Mouse (Mus musculus) midbrain, embryonic 15.5 days (tissue): ENCODE results near the gene Ankzf1. TPM values are rescaled to one million over a fixed set of nuclear protein-coding genes. Genes with fewer than 3 reads are reported as not detected.

Experiments used
- ATAC-seq: fragments of 200-750 bp; cut with Nextera tagmentation; replicated peaks from 2 replicates; pipeline ENCODE4 v1.8.0; 2017; ENCODE audit warnings: moderate TSS enrichment
- H3K27ac ChIP-seq: fragments of 300-500 bp; sonication (generic); 2 replicates; pipeline ENCODE4 v1.5.1; 2015; ENCODE audit warnings: mild to moderate bottlenecking, inconsistent platforms
- H3K27me3 ChIP-seq: fragments of 300-500 bp; sonication (generic); replicated peaks from 2 replicates; pipeline ENCODE4 v1.6.1; 2015; ENCODE audit warnings: inconsistent platforms
- H3K36me3 ChIP-seq: fragments of 300-500 bp; sonication (generic); replicated peaks from 2 replicates; pipeline ENCODE4 v1.6.1; 2015; ENCODE audit warnings: inconsistent platforms
- H3K4me1 ChIP-seq: fragments of 300-500 bp; sonication (generic); 2 replicates; pipeline ENCODE4 v1.6.1; 2015; ENCODE audit warnings: inconsistent platforms
- H3K4me2 ChIP-seq: fragments of 300-500 bp; sonication (generic); 2 replicates; pipeline ENCODE4 v1.6.1; 2015; ENCODE audit warnings: inconsistent platforms, mild to moderate bottlenecking, moderate library complexity
- H3K4me3 ChIP-seq: fragments of 300-500 bp; sonication (generic); 2 replicates; pipeline ENCODE4 v1.5.1; 2015; ENCODE audit warnings: mild to moderate bottlenecking, inconsistent platforms
- H3K9ac ChIP-seq: fragments of 300-500 bp; sonication (generic); 2 replicates; pipeline ENCODE4 v1.6.1; 2015; ENCODE audit warnings: mild to moderate bottlenecking, inconsistent platforms
- H3K9me3 ChIP-seq: fragments of 300-500 bp; sonication (generic); 2 replicates; pipeline ENCODE4 v1.6.1; 2016; ENCODE audit warnings: inconsistent platforms
- WGBS: fragments of 180-500 bp; shearing (Covaris S2); methylation state at CpG from one replicate; pipeline ENCODE4 v1.1.7; 2015; ENCODE audit warnings: mixed read lengths; 5-methylcytosine and 5-hydroxymethylcytosine counted together
- polyA plus RNA-seq: library from polyadenylated mRNA; unstranded; fragments of >200 nt; fragmentation: Nextera tagmentation; extraction: Ambion mirVana; gene quantifications from 2 replicates; pipeline ENCODE4 v1.2.1, GENCODE M21; 2015

Gene Ankzf1
- 27.6 and 27.7 TPM in 2 replicates for polyA plus RNA-seq

GRCm38 (mm10) chr1:75191622-75192402 is at the start of gene Ankzf1, which contains the start of gene Atg9a:
Gene Ankzf1 (plus strand): TSS chr1:75192151.
Gene Atg9a (minus strand): TSS chr1:75192196.
- peak; percentile 99 for ATAC-seq
- WGBS, result under 1% methylated on average over 56 of the region's 56 CpGs
- H3K4me3 ChIP-seq, result peak within 1 kb of the TSS; percentile 69
- peaks cover 9% of the 10 kb centered on the region for H3K36me3 ChIP-seq
- no peaks in the 10 kb centered on the region for H3K9me3 ChIP-seq
- H3K27ac ChIP-seq, result peak within 1 kb of the TSS; percentile 95
- peaks cover 27% of the 10 kb centered on the region for H3K4me1 ChIP-seq
- H3K27me3 ChIP-seq, result no peaks in the 10 kb centered on the region
- peak within 1 kb of the TSS; percentile 82 for H3K4me2 ChIP-seq
- H3K9ac ChIP-seq, result peak within 1 kb of the TSS; percentile 86

DNA sequence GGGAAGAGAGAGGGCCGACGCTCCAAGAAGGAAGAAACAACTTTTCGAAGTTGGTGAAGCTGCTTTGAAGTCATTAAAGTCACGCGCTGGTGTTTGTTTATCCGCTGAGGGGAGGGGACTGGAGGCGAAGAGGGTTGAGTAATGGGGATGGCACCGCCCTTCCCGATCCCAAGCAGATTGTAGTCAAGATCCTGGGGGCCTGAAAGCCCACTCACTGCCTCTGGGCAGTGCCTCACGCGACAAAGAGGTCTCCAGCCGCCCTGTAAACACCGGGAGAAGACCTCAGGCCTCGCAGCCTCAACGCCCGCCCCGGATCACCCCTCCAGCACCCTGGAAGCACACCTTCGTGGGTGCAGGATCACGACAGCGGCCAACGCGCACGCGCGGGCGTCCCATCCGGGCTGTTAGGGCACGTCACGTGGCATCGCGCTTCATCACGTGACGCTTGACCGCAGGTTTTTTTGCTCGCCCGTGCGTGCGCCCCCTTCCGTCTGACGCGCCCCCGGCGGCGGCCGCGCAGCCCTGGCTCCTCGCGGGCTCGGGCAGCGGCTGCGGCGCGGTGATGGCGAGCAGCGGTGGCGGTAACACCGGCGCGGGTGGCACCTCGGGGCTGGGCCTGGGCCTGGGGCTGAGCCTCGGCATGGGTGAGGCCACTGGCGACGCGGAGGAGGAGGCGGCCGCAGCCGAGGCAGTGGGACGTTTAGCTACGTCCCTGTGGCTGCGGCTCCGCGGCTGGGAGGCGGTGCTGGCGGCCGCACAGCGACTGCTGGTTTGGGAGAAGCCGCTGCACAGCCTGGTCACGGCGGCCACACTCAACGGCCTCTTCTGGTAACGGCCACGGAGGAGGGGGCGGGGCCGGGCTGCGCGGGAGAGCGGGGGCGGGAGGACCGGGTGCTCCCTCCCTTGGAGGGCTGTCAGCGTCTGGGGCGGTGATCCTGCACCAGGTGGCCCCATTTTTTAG is 49.4 kb upstream of the Ankzf1 start, which contains the start of the genes Cnppd1 and Retreg2:
Gene Cnppd1, minus strand, starts transcription at position 411 of the 961 bp plus-strand sequence.
Gene Retreg2, plus strand, starts transcription at position 478 of the 961 bp plus-strand sequence.
- peaks cover 41% of the 10 kb centered on the region for H3K36me3 ChIP-seq

GRCm38 (mm10) chr1:75145589-75145988 is 46.4 kb upstream of the Ankzf1 start:
- Histone ChIP-seq H3K36me3 (peaks cover 34% of the 10 kb centered on the region), H3K9me3 (no peaks in the 10 kb centered on the region), H3K4me3 (no peak overlapping the region), H3K4me1 (peaks cover 28% of the 10 kb centered on the region), H3K4me2 (no peak overlapping the region), H3K27me3 (no peaks in the 10 kb centered on the region), H3K9ac (no peak overlapping the region), H3K27ac (no peak overlapping the region)
- WGBS, result 89% methylated on average over 3 of the region's 3 CpGs
- no peak for ATAC-seq

More for the DNA sequence above, 49.4 kb upstream of the Ankzf1 start, which contains the start of the genes Cnppd1 and Retreg2:
- H3K9me3 ChIP-seq, result no peaks in the 10 kb centered on the region
- peak; percentile 90 for ATAC-seq
- H3K4me2 ChIP-seq, result peak within 1 kb of the TSS; percentile 92
- H3K27me3 ChIP-seq, result no peaks in the 10 kb centered on the region
- H3K4me3 ChIP-seq, result peak within 1 kb of the TSS; percentile 75
- H3K4me1 ChIP-seq, result peaks cover 43% of the 10 kb centered on the region
- H3K9ac ChIP-seq, result peak within 1 kb of the TSS; percentile 88
- H3K27ac ChIP-seq, result peak within 1 kb of the TSS; percentile 98
- under 1% methylated on average over 91 of the region's 91 CpGs for WGBS

GRCm38 (mm10) chr1:75147411-75148135 is 44.4 kb upstream of the Ankzf1 start:
- H3K4me2 ChIP-seq, result no peak overlapping the region
- peaks cover 34% of the 10 kb centered on the region for H3K36me3 ChIP-seq
- H3K9me3 ChIP-seq, result no peaks in the 10 kb centered on the region
- no peaks in the 10 kb centered on the region for H3K27me3 ChIP-seq
- 87% methylated on average over 7 of the region's 7 CpGs for WGBS
- H3K4me3 ChIP-seq, result no peak overlapping the region
- ATAC-seq, result no peak
- peaks cover 16% of the 10 kb centered on the region for H3K4me1 ChIP-seq
- H3K27ac ChIP-seq, result no peak overlapping the region
- H3K9ac ChIP-seq, result no peak overlapping the region

DNA sequence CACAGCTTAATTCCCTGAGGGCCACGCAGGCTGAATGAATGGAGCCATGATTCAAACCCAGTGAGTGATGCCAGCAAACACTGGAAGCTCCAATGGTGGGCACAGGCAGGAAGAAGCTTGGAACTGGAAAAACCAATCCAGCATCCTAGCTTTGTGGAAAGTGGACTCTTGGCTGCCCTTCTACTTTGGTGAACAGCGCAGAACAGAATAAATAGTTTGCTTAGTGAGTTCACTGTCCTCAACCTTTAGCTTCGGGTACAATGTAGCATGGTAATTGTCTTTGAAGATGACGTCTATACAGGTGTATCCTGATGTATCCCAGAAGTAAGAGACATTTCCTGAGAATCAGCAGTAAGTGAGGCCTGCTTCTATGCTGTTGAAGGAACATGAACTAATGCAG is 43.2 kb upstream of the Ankzf1 start:
- H3K27me3 ChIP-seq, result no peaks in the 10 kb centered on the region
- 91% methylated on average over 4 of the region's 4 CpGs for WGBS
- ATAC-seq, result no peak
- no peak overlapping the region for H3K4me3 ChIP-seq
- no peak overlapping the region for H3K4me2 ChIP-seq
- H3K4me1 ChIP-seq, result peaks cover 13% of the 10 kb centered on the region
- H3K9me3 ChIP-seq, result no peaks in the 10 kb centered on the region
- H3K36me3 ChIP-seq, result peaks cover 34% of the 10 kb centered on the region
- no peak overlapping the region for H3K9ac ChIP-seq
- no peak overlapping the region for H3K27ac ChIP-seq

DNA sequence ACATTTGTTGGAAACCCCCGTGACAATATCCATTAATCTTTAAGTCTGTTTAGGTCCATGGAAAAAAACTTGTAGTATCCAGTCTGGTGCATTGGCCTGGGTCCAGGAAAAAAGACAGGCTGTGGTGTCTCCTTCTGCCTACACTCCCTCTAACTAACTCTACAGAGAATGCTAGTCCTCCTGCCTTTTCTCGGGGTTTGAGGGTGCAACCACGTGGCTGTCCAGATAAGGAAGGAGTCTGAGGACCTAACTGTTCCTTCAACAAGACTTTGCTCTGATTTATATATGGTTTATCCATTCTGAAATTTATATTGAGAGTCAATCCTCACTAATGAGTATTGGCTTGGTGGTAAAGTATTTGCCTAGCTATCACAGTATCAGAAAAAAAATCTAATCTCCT is 36.1 kb upstream of the Ankzf1 start:
- H3K4me3 ChIP-seq, result no peak overlapping the region
- H3K9ac ChIP-seq, result no peak overlapping the region
- no peaks in the 10 kb centered on the region for H3K4me1 ChIP-seq
- no peak overlapping the region for H3K27ac ChIP-seq
- WGBS, result 73% methylated on average over 3 of the region's 3 CpGs
- H3K4me2 ChIP-seq, result no peak overlapping the region
- no peak for ATAC-seq
- H3K9me3 ChIP-seq, result no peaks in the 10 kb centered on the region
- no peaks in the 10 kb centered on the region for H3K27me3 ChIP-seq
- no peaks in the 10 kb centered on the region for H3K36me3 ChIP-seq

DNA sequence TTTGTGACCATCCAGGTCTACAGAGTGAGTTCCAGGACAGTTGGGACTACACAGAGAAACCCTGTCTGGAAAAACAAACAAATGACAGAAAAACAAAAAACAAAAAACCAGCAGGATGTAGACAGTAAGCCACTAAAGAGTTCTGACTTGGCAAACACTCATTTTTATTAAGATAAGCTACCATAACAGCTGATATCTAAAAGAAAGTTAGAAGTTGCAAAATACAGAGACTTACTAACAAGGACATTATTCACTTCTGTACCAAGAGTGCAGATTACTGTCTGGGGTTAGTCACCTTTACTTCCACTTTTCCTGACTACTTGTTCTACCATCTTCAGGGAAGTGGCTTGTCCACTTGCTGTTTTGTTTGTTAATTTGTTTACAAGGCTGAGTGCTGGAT is 33.0 kb upstream of the Ankzf1 start:
- H3K4me2 ChIP-seq, result no peak overlapping the region
- no peaks in the 10 kb centered on the region for H3K27me3 ChIP-seq
- no peaks in the 10 kb centered on the region for H3K9me3 ChIP-seq
- H3K27ac ChIP-seq, result no peak overlapping the region
- H3K4me1 ChIP-seq, result no peaks in the 10 kb centered on the region
- ATAC-seq, result no peak
- no peaks in the 10 kb centered on the region for H3K36me3 ChIP-seq
- no peak overlapping the region for H3K9ac ChIP-seq
- no peak overlapping the region for H3K4me3 ChIP-seq

DNA sequence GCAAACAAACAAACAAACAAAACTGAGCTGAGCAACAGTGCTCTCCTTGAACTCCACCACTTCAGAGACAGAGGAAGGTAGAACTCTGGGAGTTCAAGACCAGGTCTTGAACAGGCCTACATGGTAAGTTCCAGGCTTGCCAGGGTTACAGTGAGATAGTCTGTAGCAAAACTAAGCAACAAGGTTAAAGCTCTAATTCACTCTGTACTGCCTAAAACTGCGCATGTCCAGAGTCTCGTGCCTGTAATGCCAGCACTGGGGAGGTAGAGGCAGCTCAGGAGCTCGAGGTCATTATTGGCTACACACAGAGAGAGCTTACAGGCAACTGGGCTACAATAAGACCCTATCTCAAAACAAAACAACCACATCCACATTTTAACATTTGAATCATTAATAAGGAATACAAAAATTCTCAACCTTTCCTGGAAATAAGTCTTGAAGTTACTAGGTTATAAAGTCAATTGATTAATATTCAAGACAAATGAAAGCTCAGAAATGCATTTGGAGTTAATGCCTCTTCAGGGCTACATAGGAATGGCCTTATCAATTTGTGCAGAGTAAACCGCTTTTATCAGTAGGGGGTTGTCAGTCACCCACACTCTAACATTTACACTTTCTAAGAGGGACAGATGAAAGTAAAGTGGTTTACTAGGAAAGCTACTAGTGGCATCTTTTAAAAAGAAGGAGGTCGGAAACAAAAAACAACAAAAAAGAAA is 32.3 kb upstream of the Ankzf1 start:
- no peaks in the 10 kb centered on the region for H3K27me3 ChIP-seq
- no peak overlapping the region for H3K4me2 ChIP-seq
- no peak overlapping the region for H3K4me3 ChIP-seq
- H3K9ac ChIP-seq, result no peak overlapping the region
- H3K9me3 ChIP-seq, result no peaks in the 10 kb centered on the region
- WGBS, result 73% methylated on average over 5 of the region's 5 CpGs
- no peaks in the 10 kb centered on the region for H3K36me3 ChIP-seq
- ATAC-seq, result no peak
- no peaks in the 10 kb centered on the region for H3K4me1 ChIP-seq
- H3K27ac ChIP-seq, result no peak overlapping the region

- 83% methylated on average over 4 of the region's 4 CpGs for WGBS
- Histone ChIP-seq H3K27ac (no peak overlapping the region), H3K9me3 (no peaks in the 10 kb centered on the region), H3K27me3 (no peaks in the 10 kb centered on the region), H3K4me1 (no peaks in the 10 kb centered on the region), H3K36me3 (no peaks in the 10 kb centered on the region), H3K9ac (no peak overlapping the region), H3K4me2 (no peak overlapping the region), H3K4me3 (no peak overlapping the region)
- no peak for ATAC-seq
Observed at GRCm38 (mm10) chr1:75160256-75160617, 31.7 kb upstream of the Ankzf1 start.

GRCm38 (mm10) chr1:75168093-75168471 is 23.9 kb upstream of the Ankzf1 start:
- WGBS, result 6% methylated on average over 7 of the region's 7 CpGs
- peak overlapping the region; percentile 77 for H3K4me2 ChIP-seq
- peaks cover 24% of the 10 kb centered on the region for H3K36me3 ChIP-seq
- H3K9me3 ChIP-seq, result no peaks in the 10 kb centered on the region
- peak; percentile 68 for ATAC-seq
- H3K4me3 ChIP-seq, result peak overlapping the region; percentile 85
- H3K27me3 ChIP-seq, result no peaks in the 10 kb centered on the region
- peak overlapping the region; percentile 91 for H3K27ac ChIP-seq
- peaks cover 15% of the 10 kb centered on the region for H3K4me1 ChIP-seq
- peak overlapping the region; percentile 58; the same call in 1 of the 2 replicates for H3K9ac ChIP-seq
